Mouse (Mus musculus) spleen, postnatal 36 days (tissue): Measurements from ENCODE around the gene Matn1.

Experiments used
- DNase-seq, 2 experiments: peaks; one replicate each; pipeline ENCODE4 v3.0.0; 2022; ENCODE audit warnings: low spot score in 2 of 2, mixed read lengths in 1 of 2

Gene Matn1

GRCm38 (mm10) chr4:130917564-130917963 lies 26.6 kb upstream of the Matn1 start:
- no peak for DNase-seq

- no peak for DNase-seq
Measured at GRCm38 (mm10) chr4:130918805-130919749, 25.1 kb upstream of the Matn1 start.

GRCm38 (mm10) chr4:130919750-130920356 lies 24.3 kb upstream of the Matn1 start:
- DNase-seq = no peak

- DNase-seq = peak; percentile 87 to 88
Measured at GRCm38 (mm10) chr4:130920951-130921693, 23.1 kb upstream of the Matn1 start.

- DNase-seq = peak; percentile 44 to 52
Measured at GRCm38 (mm10) chr4:130921986-130922385, 22.2 kb upstream of the Matn1 start.

GRCm38 (mm10) chr4:130926274-130926673 lies 17.9 kb upstream of the Matn1 start:
- no peak for DNase-seq

- DNase-seq = no peak
Measured at GRCm38 (mm10) chr4:130927821-130928220, 16.4 kb upstream of the Matn1 start.

GRCm38 (mm10) chr4:130942644-130943043 lies 1.5 kb upstream of the Matn1 start:
- DNase-seq = no peak

GRCm38 (mm10) chr4:130944779-130945178 lies 594 bp downstream of the Matn1 start:
- DNase-seq = no peak

GRCm38 (mm10) chr4:130947094-130947647 lies 3.0 kb downstream of the Matn1 start:
- peak in 1 of 2 experiments; percentile 32 for DNase-seq

- DNase-seq = no peak
Measured at GRCm38 (mm10) chr4:130949821-130950384, 5.7 kb downstream of the Matn1 start.

GRCm38 (mm10) chr4:130952531-130952930 lies 8.3 kb downstream of the Matn1 start:
- no peak for DNase-seq

GRCm38 (mm10) chr4:130957156-130957555 lies 13.0 kb downstream of the Matn1 start:
- no peak for DNase-seq

- DNase-seq = no peak
Measured at GRCm38 (mm10) chr4:130958812-130959211, 14.6 kb downstream of the Matn1 start.

GRCm38 (mm10) chr4:130959678-130960077 lies 15.5 kb downstream of the Matn1 start:
- DNase-seq = no peak

GRCm38 (mm10) chr4:130960118-130960734 lies 16.0 kb downstream of the Matn1 start:
- peak; percentile 40 to 54 for DNase-seq

GRCm38 (mm10) chr4:130971278-130971677 lies 27.1 kb downstream of the Matn1 start:
- DNase-seq = no peak

- DNase-seq = no peak
Measured at GRCm38 (mm10) chr4:130972421-130972829, 28.2 kb downstream of the Matn1 start.

- no peak for DNase-seq
Measured at GRCm38 (mm10) chr4:130973332-130974263, 29.4 kb downstream of the Matn1 start.

- DNase-seq = no peak
Measured at GRCm38 (mm10) chr4:130978981-130979380, 34.8 kb downstream of the Matn1 start.
